ENCODE assay signal across 30 mouse cellular contexts in genomic region chr7:107547872-107548271, GRCm38 (mm10). TPM values are rescaled to one million over a fixed set of nuclear protein-coding genes. Genes with fewer than 3 reads are reported as not detected.
"Had no signal": no experiment of that assay in that cellular context is flagged by ENCODE, and none has a peak within 500 bp of the region (broad histone marks: within the 10 kb centered on the region; RNA-seq: fewer than 3 reads in every experiment).

No protein-coding gene starts in this region.

- H3K4me3 ChIP-seq: embryonic facial prominence, embryonic 10.5 days; embryonic facial prominence, embryonic 12.5 days; embryonic facial prominence, embryonic 13.5 days; embryonic facial prominence, embryonic 15.5 days; erythroblast, embryonic 14.5 days; forebrain, embryonic 10.5 days; forebrain, embryonic 12.5 days; forebrain, embryonic 13.5 days; forebrain, embryonic 15.5 days; gastrocnemius, adult 2 months had no signal

- H3K4me1 ChIP-seq: embryonic facial prominence, embryonic 10.5 days; embryonic facial prominence, embryonic 12.5 days; embryonic facial prominence, embryonic 13.5 days; embryonic facial prominence, embryonic 15.5 days; forebrain, embryonic 10.5 days; forebrain, embryonic 12.5 days; forebrain, embryonic 13.5 days; forebrain, embryonic 15.5 days had no signal

- H3K4me2 ChIP-seq: embryonic facial prominence, embryonic 12.5 days; embryonic facial prominence, embryonic 13.5 days; embryonic facial prominence, embryonic 15.5 days; forebrain, embryonic 12.5 days; forebrain, embryonic 13.5 days; forebrain, embryonic 15.5 days had no signal

- DNase-seq: cerebellum, adult 18-20 months; cerebellum, adult 2 months; cerebellum, adult 8-10 months; cerebellum, adult 9-10 months; cerebellum, adult 9-11 months; cerebellum, postnatal 10 days; cerebellum, postnatal 14 days; cerebellum, postnatal 25 days; cerebellum, postnatal 36 days; embryo, embryonic 11 days; forebrain, postnatal 0 days; gastrocnemius, adult 2 months; gastrocnemius, postnatal 10 days; gastrocnemius, postnatal 14 days; gastrocnemius, postnatal 25 days; gastrocnemius, postnatal 36 days; heart, adult 18-20 months had no signal

- H3K9ac ChIP-seq: embryonic facial prominence, embryonic 12.5 days; embryonic facial prominence, embryonic 13.5 days; embryonic facial prominence, embryonic 15.5 days; forebrain, embryonic 12.5 days; forebrain, embryonic 13.5 days; forebrain, embryonic 15.5 days; forebrain, postnatal 0 days had no signal

- ATAC-seq: forebrain, embryonic 13.5 days; forebrain, embryonic 14.5 days; forebrain, embryonic 15.5 days; forebrain, embryonic 16.5 days; forebrain, postnatal 0 days had no signal

- H3K27ac ChIP-seq: embryonic facial prominence, embryonic 10.5 days; embryonic facial prominence, embryonic 12.5 days; embryonic facial prominence, embryonic 13.5 days; embryonic facial prominence, embryonic 15.5 days; forebrain, embryonic 10.5 days; forebrain, embryonic 12.5 days; forebrain, embryonic 13.5 days; forebrain, embryonic 15.5 days; gastrocnemius, adult 2 months had no signal

- H3K27me3 ChIP-seq: embryonic facial prominence, embryonic 12.5 days; embryonic facial prominence, embryonic 13.5 days; embryonic facial prominence, embryonic 15.5 days; forebrain, embryonic 12.5 days; forebrain, embryonic 13.5 days; forebrain, embryonic 15.5 days had no signal

- H3K36me3 ChIP-seq: embryonic facial prominence, embryonic 10.5 days; embryonic facial prominence, embryonic 12.5 days; embryonic facial prominence, embryonic 13.5 days; embryonic facial prominence, embryonic 15.5 days; forebrain, embryonic 10.5 days; forebrain, embryonic 15.5 days had no signal

- H3K9me3 ChIP-seq: embryonic facial prominence, embryonic 10.5 days; embryonic facial prominence, embryonic 12.5 days; embryonic facial prominence, embryonic 13.5 days; embryonic facial prominence, embryonic 15.5 days; forebrain, embryonic 10.5 days; forebrain, embryonic 12.5 days; forebrain, embryonic 13.5 days; forebrain, embryonic 15.5 days had no signal

RNA-seq across cellular contexts. Expression of gene Olfml1, which starts 19.4 kb away (rescaled TPM):
- total RNA-seq: common myeloid progenitor, adult 5-6 weeks; granulocyte monocyte progenitor cell, adult 5-6 weeks had no signal
- polyA plus RNA-seq: erythroblast, embryonic 14.5 days had no signal
